Mouse (Mus musculus) CH12.LX (cell line): Measurements from ENCODE around the gene Trim40.
"Not testable (repeated sequence)": the region's sequence is repeated elsewhere in the genome, so short reads cannot be mapped to it uniquely, and the experiment has no call there.

Experiments used
- CHD2 ChIP-seq: IDR thresholded peaks from 2 replicates; pipeline ENCODE4 v1.6.1; 2011; ENCODE audit warnings: low read length, improper control_type of control experiment
- CTCF ChIP-seq, 2 experiments: IDR thresholded peaks in 1 of 2; conservative IDR thresholded peaks in 1 of 2; 2 replicates each; pipeline ENCODE4 v1.5.1; 2011 to 2012; ENCODE audit warnings: low read depth in 2 of 2, low read length in 2 of 2, improper control_type of control experiment in 1 of 2, inconsistent platforms in 1 of 2, mild to moderate bottlenecking in 1 of 2, moderate library complexity in 1 of 2
- EP300 ChIP-seq: IDR thresholded peaks from 2 replicates; pipeline ENCODE4 v1.6.1; 2011; ENCODE audit warnings: low read length, improper control_type of control experiment

DNA sequence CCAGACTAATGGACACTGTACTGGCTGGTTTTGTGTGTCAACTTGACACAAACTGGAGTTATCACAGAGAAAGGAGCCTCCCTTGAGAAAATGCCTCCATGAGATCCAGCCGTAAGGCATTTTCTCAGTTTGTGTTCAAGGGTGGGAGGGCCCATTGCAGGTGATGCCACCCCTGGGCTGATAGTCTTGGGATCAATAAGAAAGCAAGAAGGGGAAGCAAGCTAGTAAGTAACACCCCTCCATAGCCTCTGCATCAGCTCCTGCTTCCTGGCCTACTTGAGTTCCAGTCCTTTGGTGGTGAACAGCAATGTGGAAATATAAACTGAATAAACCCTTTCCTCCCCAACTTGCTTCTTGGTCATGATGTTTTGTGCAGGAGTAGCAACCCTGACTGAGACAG is 1.6 kb upstream of the Trim40 start:
- TF ChIP-seq CTCF (conservative IDR thresholded peaks at IDR 0.05 in 1 of 2, IDR thresholded peaks at IDR 0.05 in 1 of 2; ENCODE audit: low read depth in 2 of 2, low read length in 2 of 2); EP300; CHD2: not testable (repeated sequence)
